Mouse (Mus musculus) layer of hippocampus, adult 8-10 months (tissue): ENCODE data around the gene Msi2. TPM values are rescaled to one million over a fixed set of nuclear protein-coding genes. Genes with fewer than 3 reads are reported as not detected.

Experiments
- DNase-seq, 2 experiments: peaks; one replicate each; pipeline ENCODE4 v3.0.0; 2022; ENCODE audit warnings: low spot score in 2 of 2
- total RNA-seq, 4 experiments: library from RNA; stranded (reverse); gene quantifications; 2 replicates each; pipeline ENCODE4 v1.2.4; 2022

Msi2 gene
- total RNA-seq, 4 experiments from 2014 or later = 102 to 121 (median 109) TPM

DNA sequence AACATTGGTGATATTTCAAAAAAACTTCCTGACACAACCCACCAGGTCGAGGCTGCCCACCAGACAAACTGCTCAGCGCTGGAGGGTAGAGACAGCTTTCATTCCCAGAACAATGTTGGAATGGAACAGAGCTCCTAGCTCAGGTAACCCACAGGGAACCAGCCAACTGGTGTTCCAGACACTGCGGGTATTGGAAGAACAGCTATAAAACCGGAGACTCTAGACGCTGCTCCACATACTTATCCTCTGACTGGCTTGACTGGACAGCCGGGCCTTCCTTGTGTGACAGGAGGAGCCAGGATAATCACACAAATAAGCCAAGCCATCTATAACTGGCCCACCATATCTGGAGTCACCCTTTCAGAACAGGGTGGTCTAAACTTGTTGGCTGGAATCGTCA lies 169.9 kb downstream of the Msi2 start:
- DNase-seq = no peak

DNA sequence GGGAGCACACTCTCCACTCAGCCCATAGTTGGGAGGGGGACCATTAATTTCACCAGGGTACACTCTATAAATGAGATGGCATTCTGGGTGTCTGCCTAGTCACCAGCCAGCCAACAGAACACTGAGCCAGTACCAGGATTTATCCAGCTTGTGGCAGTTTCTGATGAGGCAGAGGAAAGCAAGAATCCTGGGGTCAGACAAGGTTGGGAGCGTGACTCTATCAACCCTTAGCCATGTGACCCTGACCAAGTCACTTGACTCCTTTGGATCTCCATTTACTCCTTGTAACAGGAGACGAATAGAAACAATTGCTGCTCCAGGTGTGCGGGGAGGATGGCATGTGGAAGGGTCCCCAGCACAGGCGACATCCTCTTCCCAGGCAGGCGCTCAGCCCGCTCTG lies 174.5 kb downstream of the Msi2 start:
- DNase-seq = no peak

DNA sequence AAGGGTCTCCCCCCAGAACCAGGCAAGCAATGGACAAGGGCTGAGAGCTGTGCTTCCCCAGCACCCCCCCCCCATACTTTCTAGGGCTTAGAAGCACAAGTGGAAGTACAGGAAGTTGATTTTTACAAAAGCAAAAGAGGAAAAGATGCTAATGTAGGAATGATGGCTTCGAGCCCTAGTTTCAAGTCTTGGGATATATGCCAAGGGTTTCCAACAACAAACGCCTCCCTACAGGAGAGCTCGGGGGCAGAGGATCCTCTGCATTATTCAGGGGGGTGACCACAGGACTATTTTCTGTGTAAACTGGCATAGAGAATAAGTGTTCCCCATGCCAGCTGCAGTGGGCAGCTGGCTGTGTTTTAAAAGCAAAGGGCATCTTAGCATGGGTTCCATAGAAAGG lies 175.5 kb downstream of the Msi2 start:
- DNase-seq = no peak

DNA sequence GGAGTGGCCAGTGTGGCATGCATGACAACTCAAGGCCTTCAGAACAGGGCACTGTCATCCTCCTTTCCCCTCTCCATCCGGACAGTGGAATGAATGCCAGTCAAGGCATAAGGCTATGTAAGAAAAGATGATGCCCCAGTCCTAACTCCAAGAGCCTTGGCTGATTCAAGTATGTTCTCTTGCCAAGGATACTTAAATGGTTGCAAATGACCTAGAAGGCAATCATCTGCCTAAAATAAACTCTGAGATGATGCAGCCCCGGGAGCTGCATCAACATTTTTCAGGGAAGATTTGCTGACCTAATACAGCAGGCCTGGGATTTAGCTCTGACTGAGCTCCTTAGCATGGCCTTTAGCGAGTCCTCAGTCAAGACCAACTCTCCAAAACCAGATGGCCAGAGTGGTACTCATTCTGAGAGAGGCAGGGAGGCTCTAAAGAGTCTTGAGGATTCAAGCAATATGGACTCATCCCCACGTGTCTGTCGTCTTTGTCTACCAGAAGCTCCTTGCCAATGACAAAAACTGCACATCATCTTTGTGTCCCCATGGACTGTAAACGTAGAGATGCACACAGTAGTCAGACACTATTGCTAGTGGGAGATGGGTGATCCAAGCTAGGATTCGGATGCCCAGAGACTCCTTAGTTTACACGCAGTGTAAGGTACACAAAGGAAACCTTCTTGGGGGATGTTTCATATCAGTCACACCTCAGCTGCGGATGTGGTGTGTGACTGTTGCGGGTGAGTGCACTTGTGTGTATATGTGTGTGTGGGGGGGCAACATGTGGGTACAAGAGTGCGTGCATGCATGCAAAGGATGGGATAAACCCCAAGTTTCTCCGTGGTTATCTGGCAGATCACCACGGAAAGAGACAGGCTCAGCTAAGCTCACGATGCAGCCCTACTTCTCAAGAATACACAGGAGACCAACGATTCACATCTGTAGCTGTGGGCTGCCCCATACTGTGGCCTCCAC lies 176.4 kb downstream of the Msi2 start:
- DNase-seq = no peak

DNA sequence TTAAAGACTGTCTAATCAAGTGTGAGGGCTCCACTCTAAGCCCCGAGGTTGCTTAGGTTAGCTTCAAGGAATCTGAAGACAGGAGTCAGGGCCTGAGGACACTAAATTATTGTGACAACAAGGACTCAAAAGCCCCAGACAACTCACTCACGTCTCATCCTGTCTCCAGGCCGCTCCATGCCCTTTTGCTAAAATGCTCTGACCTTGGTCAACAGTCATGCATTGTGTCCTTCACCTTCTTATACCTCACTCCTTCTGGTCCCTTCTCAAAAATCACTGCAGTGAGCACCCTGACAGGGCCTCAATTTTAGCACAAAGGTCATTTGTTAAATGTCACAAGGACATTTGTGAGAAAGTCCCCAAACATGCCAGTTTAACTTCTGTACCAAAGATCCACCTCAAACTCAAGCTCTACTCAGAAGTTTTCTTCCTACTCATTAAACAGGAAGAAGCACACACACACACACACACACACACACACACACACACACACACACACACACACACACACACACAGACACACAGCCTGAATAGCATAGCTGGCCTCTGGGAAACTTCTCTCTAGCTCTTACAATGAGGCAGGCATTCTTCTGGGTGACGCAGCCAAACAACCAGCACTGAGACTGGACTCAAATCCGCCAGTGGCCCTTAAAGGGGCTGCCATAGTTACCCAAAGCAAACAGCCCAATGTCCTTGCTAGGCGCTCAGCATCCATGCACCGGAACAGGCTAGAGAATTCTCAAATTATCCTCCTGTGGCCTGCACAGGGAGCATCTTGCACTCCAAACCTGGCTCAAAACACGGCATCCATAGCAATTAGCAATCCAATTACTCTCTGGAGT lies 178.5 kb downstream of the Msi2 start:
- no peak for DNase-seq

DNA sequence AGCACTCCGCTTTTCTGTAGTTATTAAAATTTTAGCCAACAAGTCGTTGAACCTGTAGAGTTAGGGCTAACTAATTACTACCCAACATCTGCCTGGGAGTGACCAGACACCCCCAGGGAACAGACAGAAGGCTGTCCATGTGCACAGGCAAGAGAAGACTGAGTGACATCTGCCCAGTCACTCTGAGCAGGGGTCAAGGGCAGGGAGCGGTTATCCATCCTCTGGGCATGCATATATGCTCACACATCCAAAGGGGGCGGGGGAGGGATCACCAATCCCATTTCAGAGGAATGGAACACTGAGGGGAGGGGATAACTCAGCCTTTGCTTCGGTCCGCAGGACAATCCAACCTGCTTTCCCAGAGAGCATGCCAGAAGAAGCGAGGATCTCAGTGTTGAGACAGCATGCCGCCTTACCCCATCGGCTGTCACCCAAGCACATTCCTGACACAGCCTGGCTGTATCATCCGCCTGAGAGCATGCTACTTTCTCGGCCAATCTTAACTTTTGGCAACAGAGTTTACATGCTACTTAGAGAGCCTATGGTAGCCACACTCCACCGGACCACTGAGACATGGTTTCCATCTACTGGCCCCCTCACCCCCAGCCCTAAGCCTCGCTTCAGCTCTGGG lies 179.5 kb downstream of the Msi2 start:
- no peak for DNase-seq

DNA sequence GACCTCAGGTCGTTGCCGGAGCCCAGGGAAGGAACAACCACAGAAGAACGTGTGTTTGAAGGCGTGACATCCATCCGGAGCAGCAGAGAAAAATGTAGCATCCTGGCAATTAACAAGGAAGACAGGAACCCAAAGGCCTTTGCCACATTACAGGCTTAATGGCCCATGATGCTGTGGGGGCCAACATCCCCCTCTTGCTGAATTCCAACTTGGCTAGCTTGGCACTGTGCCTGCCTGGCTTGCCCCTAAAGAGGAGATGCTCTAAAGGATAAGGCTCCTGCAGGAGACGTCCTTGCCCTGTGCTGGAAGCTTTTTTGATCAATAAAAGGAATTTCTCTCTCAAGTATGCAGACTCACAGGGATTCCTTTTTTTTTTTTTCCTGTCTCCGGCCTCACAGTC lies 181.0 kb downstream of the Msi2 start:
- DNase-seq = no peak

DNA sequence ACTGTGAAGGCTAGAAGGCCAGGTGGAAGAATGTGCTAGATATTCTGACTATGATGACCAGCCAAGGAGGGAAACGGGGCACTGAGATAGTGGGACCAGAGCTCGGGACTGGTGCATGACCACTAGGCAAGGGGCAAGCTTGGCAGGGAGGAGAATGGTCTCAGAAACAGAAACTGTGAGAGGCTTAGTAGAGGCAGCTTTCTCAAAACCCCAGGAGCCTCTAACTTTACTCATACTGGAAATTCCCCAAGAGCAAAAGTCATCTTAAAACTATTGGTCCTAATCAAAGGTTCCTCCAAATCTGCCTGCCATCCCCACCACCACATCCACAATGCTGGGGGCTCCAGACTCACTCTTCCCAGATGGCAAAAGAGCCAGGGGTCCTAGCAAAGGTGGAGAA lies 181.5 kb downstream of the Msi2 start:
- no peak for DNase-seq

DNA sequence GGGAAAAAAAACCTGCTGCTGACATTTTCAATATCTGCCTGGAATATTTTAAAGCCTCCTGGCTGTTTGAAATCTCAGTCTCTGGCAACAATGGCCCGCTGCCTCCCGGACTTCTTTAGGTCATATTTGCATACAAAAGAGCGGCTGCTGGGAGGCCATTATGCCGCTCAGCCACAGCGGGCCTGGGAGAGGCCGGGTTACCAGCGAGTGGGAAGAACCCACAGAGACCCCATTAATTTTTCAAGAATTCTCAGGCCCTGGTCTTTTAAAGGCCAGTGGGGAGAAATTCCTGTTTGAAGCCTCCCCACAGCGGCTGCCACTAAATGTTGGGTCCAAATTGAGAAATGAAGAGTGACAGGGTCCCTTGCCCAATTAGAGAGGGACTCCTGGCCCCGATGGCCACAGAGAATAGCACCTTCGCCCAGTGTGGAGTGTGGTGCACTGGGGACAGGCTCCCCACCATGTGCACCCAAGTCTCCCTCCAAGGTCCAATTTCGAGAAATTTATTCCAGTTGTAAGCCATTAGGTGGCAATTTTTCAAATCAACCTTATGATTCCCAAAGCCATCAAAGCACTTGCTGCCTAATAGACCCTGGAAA lies 183.9 kb downstream of the Msi2 start:
- DNase-seq = no peak

DNA sequence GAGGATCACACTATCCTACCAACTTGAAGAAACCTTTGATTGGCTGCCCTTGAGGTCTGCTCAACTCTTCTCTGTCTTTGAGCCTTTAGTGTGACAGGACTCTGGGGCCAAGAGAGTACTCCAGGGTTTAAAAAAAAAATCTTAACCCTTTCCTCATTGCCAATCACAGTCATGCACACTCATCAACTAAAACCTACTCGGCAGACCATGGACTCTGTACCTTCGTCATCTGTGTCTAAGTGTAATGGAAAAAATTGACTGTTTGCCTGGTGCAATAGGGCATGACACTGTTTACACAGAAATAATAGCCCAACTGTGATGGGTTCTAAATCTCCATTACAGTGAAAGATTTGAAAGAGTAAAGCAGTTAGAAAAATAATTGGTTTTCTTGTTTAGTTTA lies 186.3 kb downstream of the Msi2 start:
- no peak for DNase-seq

DNA sequence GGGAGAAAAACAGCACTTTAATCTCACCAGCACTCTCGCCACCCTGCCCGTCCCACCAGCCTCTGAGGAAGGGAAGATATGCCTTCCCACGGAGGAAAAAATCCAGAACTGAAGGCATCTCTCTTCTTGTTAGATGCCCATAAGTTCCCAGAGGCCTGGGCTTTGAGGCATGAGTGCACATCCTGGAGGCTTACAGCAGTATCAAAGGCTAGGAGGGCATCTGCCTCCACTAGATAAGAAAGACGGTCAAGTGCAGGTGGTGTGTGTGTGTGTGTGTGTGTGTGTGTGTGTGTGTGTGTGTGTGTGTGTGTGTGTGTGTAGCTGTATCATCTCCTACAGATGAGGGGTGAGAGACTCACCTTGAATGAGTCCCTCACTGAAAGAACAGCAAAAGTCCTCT lies 188.3 kb downstream of the Msi2 start:
- no peak for DNase-seq

DNA sequence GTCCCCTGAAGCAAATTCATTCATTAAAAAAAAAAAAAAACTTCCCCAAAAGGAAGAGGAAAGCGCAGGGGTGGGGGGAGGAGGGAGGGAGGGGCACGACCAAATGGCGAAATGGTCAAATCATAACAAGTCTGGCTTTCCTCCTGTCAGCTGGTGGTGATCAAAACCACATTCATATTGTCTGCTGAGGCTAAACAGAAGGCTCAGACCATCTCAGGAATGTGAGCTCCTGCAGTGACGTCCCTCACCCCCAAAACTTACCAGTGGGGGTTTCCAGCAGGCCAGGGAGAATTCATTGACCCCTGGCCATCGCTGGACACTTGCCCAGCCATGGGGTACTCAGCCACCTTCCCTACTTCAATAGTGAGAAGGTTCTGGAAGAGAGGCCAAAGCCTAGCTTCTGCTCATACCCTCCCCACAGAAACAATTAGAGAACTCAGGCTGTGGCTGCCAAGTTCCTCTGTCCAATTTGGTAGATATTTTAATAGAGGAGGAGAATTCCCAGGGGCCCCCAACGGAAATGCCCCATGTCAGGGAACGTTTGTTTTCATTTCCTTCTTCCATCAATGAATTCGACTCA lies 189.7 kb downstream of the Msi2 start:
- no peak for DNase-seq

DNA sequence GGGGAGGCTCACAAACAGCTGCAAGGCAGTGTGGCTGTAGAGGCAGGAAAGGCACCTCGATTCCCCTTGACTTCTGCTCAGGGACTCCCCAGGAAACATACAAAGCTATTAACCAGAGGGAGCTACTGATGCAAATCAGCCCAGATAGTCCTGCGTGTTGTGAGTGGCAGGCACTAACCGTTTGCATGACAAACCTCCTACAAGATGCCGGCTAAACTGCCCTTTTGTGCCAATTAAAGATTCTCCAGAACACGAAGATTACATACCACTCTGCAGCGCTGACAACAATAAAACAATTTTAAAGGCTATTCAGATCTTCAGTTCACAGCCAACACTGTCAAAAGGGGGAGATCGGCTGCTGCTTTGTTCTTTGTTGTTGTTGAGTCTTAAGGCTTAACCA lies 191.6 kb downstream of the Msi2 start:
- no peak for DNase-seq

DNA sequence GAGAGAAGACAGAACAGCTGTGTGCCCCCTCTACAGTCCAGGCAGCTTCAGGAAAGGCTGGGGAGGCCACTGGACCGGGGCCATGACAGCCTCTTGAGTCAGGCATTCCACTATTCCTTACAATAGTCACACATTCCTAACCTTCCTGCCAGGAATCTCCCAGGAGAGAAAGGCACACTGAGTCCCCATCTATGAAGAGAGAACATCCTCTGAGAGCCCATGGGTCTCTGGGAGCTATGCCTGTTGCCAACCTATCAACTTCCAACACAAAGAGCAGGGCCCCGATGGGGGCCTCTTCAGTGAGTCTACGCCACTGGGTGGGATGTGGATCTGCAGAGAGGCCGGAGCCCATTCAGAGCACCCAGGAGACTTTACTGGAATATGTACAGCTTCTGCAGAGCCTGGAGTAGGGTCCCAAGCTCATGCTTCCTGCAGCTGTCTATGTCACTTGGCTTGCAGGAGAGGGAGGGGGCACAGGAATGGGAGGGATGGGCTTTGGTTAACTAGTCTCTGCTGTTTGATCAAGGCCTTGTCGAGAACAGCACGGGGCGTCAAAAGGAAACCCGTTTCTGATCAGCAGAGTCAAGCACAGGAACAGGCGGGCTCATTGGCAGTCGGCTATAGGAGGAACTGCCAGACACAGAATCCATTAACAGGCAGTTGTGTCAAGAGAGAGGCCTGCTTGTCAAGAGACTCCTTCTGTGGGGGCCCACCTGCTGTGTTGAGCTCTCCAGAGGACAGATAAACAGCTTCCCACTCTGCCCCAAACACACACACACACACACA lies 193.3 kb downstream of the Msi2 start:
- no peak for DNase-seq

DNA sequence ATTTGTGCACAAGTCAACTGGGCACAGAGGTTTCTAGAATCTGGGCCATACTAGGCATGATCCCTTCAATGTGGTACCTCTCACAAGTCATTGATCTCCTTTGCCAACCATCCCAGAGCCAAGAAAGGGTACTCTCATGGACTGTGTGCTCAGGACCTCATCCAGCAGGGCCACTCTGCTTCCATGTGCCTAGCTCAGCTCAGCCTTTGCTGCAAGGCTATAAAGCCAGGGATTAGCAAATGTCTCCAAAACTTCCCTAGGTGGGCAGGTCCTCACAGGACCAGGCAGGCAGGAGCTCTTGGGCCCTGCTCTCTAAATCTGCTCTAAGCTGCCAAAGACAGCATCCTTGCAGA lies 193.9 kb downstream of the Msi2 start:
- no peak for DNase-seq

DNA sequence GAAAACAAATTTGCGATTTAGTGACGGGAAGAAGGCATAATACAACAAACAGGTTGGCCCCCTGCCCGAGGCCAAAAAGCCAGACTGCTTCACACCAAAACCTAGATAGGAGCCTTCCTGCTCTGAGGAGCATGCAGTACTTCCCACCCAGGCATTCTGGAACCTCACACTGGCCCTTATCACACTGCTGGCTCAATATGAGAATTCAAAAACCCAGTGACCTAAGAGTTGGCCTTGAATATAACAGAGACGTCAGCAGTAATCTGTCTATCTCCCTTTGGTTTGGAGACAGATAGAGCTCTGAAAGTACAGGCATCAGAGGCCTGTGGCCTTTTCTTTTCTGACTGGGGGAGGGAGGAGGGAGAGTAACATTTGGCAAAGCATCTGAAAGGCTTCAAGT lies 194.4 kb downstream of the Msi2 start:
- no peak for DNase-seq

DNA sequence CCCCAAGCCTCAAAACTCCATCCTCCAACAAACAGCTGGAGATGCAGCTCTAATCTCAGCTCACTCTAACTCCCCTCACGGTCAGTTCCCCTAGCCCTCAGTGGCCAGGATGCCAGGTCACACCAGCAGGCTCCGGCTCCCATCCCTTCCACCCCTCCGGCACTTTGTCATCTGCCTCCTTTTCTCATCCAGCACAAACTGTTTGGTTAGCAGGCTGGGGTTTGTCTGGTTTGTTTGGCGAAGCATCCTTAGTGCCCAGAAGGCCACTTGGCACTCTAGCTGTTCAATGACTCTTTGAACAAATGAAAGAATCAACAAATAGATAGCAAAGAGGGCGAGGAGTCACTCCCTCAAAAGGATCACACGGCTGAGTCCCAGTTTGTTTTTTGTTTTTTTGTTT lies 194.8 kb downstream of the Msi2 start:
- DNase-seq = no peak

DNA sequence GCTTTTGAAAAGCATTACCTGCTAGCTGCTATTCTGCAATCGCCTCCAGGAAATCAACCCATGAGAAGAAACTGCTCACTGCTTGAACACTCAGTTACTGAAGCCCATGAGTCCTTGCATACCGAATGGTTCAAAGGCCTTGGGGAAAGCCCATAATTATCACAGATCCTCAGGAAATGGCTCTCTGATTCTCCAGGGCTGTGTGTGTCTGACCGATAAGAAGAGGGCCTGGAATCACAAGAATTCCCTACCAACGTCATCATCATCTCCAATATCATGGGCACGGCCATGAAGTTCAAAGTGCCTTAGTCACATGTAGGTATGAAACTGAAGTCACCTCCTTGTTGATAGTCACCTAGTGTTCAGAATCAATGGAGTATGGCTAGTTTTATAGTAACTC lies 196.2 kb downstream of the Msi2 start:
- no peak for DNase-seq

DNA sequence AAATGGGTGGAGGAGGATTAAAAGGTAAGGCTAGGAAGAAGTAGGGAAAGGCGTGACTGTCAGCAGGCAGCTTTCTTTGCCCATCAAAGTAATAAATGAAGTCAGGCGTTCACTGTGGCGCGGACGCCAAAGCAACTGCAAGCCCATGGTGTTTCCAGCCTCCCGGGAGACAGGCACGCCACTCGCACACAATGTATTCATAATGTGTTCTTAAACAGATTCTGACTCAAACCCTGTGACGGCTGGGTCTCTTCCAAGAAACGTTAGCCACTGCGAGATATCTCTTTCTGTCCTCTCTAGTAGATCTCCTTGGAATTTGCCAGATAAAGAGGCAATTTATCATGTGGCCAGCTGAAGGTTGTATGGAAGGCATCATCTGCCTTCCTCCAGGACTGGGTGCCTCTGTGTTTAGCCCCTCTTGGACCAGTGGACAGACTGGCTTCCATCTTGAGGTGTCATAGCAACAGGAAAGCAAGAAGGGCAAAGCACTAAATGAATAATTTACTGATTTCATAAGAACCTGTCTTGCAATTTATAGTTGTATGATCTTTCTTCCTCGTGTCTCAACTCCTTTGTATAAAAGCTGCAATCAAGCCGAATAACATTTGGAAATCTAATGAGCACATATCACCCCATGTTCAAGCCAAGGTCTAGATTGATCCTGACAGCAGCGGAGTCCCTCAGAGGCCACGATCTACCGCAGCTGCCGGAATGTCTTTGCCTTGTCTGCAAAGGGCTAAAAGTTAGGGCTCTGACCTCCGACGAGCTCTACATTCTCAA lies 197.2 kb downstream of the Msi2 start:
- DNase-seq = no peak

DNA sequence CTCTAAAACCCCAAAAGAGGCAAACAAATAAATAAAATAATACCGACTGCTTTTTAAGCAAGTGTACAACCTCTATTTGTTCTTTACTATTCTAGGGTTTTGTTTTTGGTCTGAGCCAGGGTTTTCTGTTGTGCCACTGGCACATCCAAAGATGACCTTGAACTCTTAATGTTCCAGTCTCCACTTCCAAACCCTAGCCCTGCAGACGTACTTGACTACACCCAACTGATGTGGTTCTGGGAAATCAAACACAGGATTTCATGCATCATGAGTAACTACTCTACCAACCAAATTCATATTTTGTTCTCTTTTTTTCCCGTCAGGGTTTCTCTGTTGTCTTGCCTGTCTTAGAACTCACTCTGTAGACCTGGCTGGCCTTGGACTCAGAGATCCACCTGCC lies 200.0 kb downstream of the Msi2 start:
- no peak for DNase-seq
